Mouse (Mus musculus) C2C12 (cell line): Measurements from ENCODE around the gene Itgav. TPM values are rescaled to one million over a fixed set of nuclear protein-coding genes. Genes with fewer than 3 reads are reported as not detected.

Experiments used
- H3K27me3 ChIP-seq: one replicate; pipeline ENCODE4 v1.6.1; 2011; ENCODE audit not compliant: control insufficient read depth, insufficient read depth, insufficient read length
- H3K36me3 ChIP-seq: one replicate; pipeline ENCODE4 v1.6.1; 2011; ENCODE audit not compliant: control insufficient read depth, insufficient read depth
- H3K4me3 ChIP-seq: one replicate; pipeline ENCODE4 v1.5.1; 2011; ENCODE audit warnings: mild to moderate bottlenecking, control low read depth; ENCODE audit not compliant: poor library complexity, insufficient read depth, severe bottlenecking
- H3K79me2 ChIP-seq: one replicate; pipeline ENCODE4 v1.6.1; 2011; ENCODE audit not compliant: control insufficient read depth, insufficient read depth
- H3K79me3 ChIP-seq: one replicate; pipeline ENCODE4 v1.6.1; 2011; ENCODE audit warnings: low read depth, control low read depth
- H3ac ChIP-seq: one replicate; pipeline ENCODE3; 2011; ENCODE audit warnings: low read depth; ENCODE audit not compliant: control insufficient read depth, insufficient read length
- CEBPB ChIP-seq: IDR thresholded peaks from one replicate; pipeline ENCODE4 v1.6.1; 2011; ENCODE audit warnings: low read depth, mild to moderate bottlenecking, control low read depth, moderate library complexity
- CTCF ChIP-seq: IDR thresholded peaks from one replicate; pipeline ENCODE4 v1.5.1; 2011; ENCODE audit not compliant: control insufficient read depth, insufficient read depth, insufficient read length
- FOSL1 ChIP-seq: IDR thresholded peaks from one replicate; pipeline ENCODE4 v1.8.0; 2011; ENCODE audit warnings: mild to moderate bottlenecking, low read length; ENCODE audit not compliant: poor library complexity, insufficient read depth, severe bottlenecking
- MAX ChIP-seq: IDR thresholded peaks from one replicate; pipeline ENCODE4 v1.6.1; 2011; ENCODE audit warnings: mild to moderate bottlenecking, control low read depth
- MYOD1 ChIP-seq: IDR thresholded peaks from one replicate; pipeline ENCODE4 v1.6.1; 2011; ENCODE audit warnings: low read depth; ENCODE audit not compliant: control insufficient read depth, insufficient read length
- MYOG ChIP-seq: IDR thresholded peaks from one replicate; pipeline ENCODE4 v1.6.1; 2011; ENCODE audit not compliant: control insufficient read depth, insufficient read length; ENCODE audit errors: extremely low read depth
- USF1 ChIP-seq: IDR thresholded peaks from one replicate; pipeline ENCODE4 v1.6.1; 2011; ENCODE audit warnings: low read depth, mild to moderate bottlenecking, control low read depth, moderate library complexity
- polyA plus RNA-seq: library from polyadenylated mRNA; unstranded; fragments of >200 nt; fragmentation: generic; extraction: Trizol; gene quantifications from one replicate; pipeline ENCODE4 v1.2.1, GENCODE M21; 2012; ENCODE audit warnings: missing spikeins

The Itgav gene
- polyA plus RNA-seq, 1 experiment, result 32.1 TPM

DNA sequence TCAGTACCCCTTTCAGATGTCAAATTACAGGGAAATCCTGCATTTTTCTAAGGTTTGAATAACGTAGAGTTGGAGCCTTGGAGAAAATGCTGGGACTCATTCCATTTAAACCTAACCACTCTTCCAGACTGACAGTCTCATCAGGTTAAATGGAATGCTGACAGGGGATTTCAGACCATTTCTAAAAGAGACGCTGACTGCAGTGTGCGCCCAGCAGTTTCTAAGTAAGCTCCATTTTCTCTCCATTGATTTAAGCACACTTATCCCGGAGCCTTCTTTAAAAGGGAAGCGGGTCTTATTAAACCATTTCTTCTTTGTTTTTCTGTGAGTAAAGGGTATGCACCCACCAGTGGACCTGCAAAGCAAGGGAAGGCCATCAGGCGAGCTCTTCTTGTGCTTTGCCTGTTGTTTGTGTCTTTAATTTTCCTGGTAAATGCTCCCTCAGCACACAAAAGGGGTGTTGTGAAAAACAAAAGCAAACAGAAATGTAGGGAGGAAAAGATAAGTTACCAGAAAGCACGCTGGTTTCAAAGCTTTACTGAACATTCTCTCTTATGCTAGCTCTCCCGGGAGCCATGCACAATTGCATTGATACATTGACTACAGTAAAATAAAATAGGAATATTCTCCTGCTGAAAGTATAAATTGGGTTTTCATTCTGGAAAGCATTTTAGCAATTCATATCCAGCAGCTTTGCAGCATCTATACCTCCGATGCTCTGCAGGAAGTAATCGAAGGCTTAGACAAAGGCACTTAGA, 111.3 kb downstream of the Itgav start:
- H3K36me3 ChIP-seq, result no peaks in the 10 kb centered on the region
- H3ac ChIP-seq, result no peak overlapping the region
- H3K79me2 ChIP-seq, result no peaks in the 10 kb centered on the region
- TF ChIP-seq MAX (no peak), CEBPB (no peak), USF1 (no peak), CTCF (no peak), FOSL1 (no peak), MYOG (no peak), MYOD1 (no peak)
- no peaks in the 10 kb centered on the region for H3K79me3 ChIP-seq
- no peaks in the 10 kb centered on the region for H3K27me3 ChIP-seq
- H3K4me3 ChIP-seq, result no peak overlapping the region

DNA sequence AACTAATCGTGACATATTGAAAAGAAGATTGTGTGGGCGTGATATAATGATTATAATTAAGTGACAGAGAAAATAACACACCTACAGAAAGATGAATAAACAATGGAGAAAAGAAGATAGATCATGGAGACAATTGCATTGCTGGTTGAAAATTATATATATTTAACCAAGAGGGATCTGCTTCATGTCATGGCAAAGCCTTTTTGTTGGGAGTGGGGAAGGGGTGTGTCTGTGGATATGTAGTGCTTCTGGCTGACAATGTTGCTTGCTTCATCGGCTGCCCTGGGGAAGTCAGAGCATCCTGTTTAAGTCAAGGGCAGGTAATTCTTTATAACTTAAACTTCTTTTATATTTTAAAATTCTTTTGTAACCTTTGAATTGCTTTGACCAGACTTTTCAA, 124.3 kb downstream of the Itgav start:
- TF ChIP-seq CTCF (no peak), CEBPB (no peak), MYOD1 (no peak), FOSL1 (no peak), MAX (no peak), USF1 (no peak), MYOG (no peak)
- Histone ChIP-seq H3K27me3 (no peaks in the 10 kb centered on the region), H3K36me3 (no peaks in the 10 kb centered on the region), H3ac (no peak overlapping the region), H3K79me3 (no peaks in the 10 kb centered on the region), H3K79me2 (no peaks in the 10 kb centered on the region), H3K4me3 (no peak overlapping the region)

DNA sequence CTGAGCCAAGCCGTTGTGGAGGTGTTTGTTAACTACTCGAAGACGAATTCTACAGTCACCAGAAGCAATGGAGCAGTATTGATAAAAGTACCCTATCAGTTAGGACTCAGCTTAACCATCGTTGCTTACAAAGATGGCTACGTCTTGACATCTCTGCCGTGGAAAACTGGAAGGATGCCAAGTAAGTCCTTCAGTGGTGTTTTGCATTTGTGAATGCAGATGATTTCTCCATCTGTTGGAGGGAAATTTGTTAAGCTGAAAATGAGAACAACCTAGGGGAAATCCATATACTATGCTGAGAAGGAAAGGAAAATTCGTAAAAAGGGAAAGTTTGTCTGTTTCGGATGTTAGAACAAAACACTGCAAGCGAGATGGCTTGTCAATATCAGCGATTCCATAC, 129.2 kb downstream of the Itgav start:
- Histone ChIP-seq H3K79me3 (no peaks in the 10 kb centered on the region), H3K79me2 (no peaks in the 10 kb centered on the region), H3ac (no peak overlapping the region), H3K36me3 (no peaks in the 10 kb centered on the region), H3K27me3 (no peaks in the 10 kb centered on the region), H3K4me3 (no peak overlapping the region)
- TF ChIP-seq MYOD1, result no peak

DNA sequence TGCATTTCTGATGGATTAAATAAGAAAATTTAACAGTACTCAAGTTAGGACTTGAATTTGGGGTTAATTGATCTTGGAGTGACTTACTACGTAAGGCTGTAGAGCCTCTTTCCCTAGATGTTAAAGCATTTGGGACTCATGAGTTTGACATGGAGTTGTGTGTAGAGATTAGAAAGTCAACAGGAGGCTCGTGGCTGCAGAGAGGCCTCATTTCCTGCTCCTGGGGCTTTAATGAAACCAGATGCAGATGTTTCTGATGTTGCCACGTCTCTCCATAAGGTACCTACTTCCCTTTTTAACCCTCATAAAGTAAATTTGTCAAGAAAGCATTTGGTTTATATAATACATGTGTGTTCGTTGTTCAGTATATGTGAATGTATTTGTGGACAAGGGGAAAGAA, 132.0 kb downstream of the Itgav start:
- Histone ChIP-seq H3K79me2 (no peaks in the 10 kb centered on the region), H3K36me3 (no peaks in the 10 kb centered on the region), H3K27me3 (no peaks in the 10 kb centered on the region), H3K4me3 (no peak overlapping the region), H3ac (no peak overlapping the region), H3K79me3 (no peaks in the 10 kb centered on the region)
- no peak for TF ChIP-seq MYOD1

Other genes starting within 250 kb of the Itgav start
- gene Zc3h15, start 80.0 kb upstream of the Itgav start, polyA plus RNA-seq, result 52.1 TPM
- gene Fam171b, start 88.2 kb downstream of the Itgav start, polyA plus RNA-seq, result 1.1 TPM
- gene Zswim2, start 216.8 kb downstream of the Itgav start, polyA plus RNA-seq, result not detected
- not detected for gene Gm13698, start 231.3 kb downstream of the Itgav start, polyA plus RNA-seq
- not detected for gene Gm13693, start 237.1 kb downstream of the Itgav start, polyA plus RNA-seq
- not detected for gene Gm13695, start 242.9 kb downstream of the Itgav start, polyA plus RNA-seq
- not detected for gene Gm13696, start 248.7 kb downstream of the Itgav start, polyA plus RNA-seq